Mouse (Mus musculus) cerebellum, adult 2 months (tissue): ENCODE results near the gene Naa15.

Source experiments
- CTCF ChIP-seq: fragments of 200-500 bp; IDR thresholded peaks from 2 replicates; pipeline ENCODE4 v1.5.1; 2011; ENCODE audit warnings: low read depth, mild to moderate bottlenecking, control low read depth, low read length, moderate library complexity, borderline replicate concordance; ENCODE audit not compliant: insufficient read depth
- POLR2A ChIP-seq: fragments of 200-500 bp; IDR thresholded peaks from 2 replicates; pipeline ENCODE4 v1.6.1; 2011; ENCODE audit warnings: low read length, control low read depth, borderline replicate concordance; ENCODE audit not compliant: insufficient read depth

DNA sequence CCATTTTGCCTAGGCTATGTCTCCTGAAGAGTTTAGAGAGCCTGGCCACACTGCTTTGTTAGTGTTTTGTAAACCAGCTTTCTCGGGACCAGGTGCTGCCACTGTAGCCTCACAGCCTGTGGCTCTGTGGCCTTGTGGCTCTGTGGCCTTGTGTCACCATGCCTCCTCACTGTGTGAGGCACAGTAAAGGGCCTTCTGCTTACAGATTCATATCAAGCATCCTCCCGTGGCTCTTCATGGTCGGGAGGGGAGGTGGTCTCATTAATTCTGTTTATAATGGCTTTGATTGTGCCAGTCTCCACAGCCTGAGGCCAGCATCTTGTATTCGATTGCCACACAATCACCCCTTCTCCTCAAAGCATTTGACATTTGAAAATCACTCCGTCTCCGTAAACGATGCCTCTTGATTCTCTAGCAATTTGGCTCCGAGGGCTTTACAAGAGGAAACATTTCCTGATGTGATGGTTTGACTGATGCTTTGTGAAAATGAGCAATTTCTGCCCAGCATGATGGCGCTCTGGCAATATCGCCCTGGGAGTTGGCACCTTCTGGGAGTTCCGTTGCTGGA is 89.5 kb downstream of the Naa15 start:
- TF ChIP-seq CTCF (no peak), POLR2A (no peak)
